Mouse (Mus musculus): ENCODE measurements around the gene Fndc1. TPM values are rescaled to one million over a fixed set of nuclear protein-coding genes. Genes with fewer than 3 reads are reported as not detected.

Fndc1 gene
- total RNA-seq, 1 experiment from 2014 or later: 17.9 TPM

DNA sequence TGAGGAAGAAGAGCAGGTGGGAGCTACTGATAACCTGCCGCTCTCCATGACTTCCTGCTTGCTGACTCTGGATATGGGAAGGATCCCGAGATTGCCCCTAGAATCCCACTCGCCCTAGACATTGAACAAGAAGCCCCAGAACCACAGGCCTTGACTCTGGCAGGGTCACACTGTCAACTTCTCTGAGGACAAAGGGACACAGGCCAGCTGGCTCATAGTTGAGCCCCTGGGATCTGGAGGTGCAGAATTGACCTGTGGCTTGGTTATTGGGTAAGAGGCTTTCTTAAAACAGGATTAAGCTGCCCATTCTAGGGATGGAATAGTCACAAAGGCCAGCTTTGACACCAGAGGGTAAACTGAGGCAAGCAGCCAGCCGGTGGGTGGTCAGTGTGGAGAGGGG, 136.8 kb downstream of the Fndc1 start:
- peak; percentile 52 for DNase-seq

Small RNA genes within 50 kb of the gene (microRNA-seq; reads per million reads assigned to microRNA genes)
- 0 reads per million in 2 experiments for gene Gm25872

Other genes with a start within 250 kb of the Fndc1 start
- 3.9 and 6.6 TPM in 2 replicates for gene Tagap, start 98.7 kb upstream of the Fndc1 start, total RNA-seq (2021)
- gene Rsph3a, start 118.3 kb upstream of the Fndc1 start, total RNA-seq (2021): 43.1 and 46.0 TPM in 2 replicates

All from adrenal gland, postnatal 14 days (tissue).